Mouse (Mus musculus) embryonic fibroblast, embryonic 13.5 days (primary cell): ENCODE results near the gene Casp3.

ENCODE experiments used
- CTCF ChIP-seq: IDR thresholded peaks from 2 replicates; pipeline ENCODE4 v1.5.1; 2011; ENCODE audit warnings: mild to moderate bottlenecking, control low read depth, low read length, moderate library complexity, borderline replicate concordance; ENCODE audit not compliant: insufficient read depth
- POLR2A ChIP-seq: IDR thresholded peaks from 2 replicates; pipeline ENCODE4 v1.6.1; 2011; ENCODE audit warnings: low read depth, mild to moderate bottlenecking, control low read depth, low read length, moderate library complexity

- TF ChIP-seq POLR2A (no peak), CTCF (no peak)
These were observed 34.8 kb downstream of the Casp3 start for GRCm38 (mm10) chr8:46651872-46652271.
